Mouse (Mus musculus) liver, embryonic 13.5 days (tissue): ENCODE data around the gene Gm20894. TPM values are rescaled to one million over a fixed set of nuclear protein-coding genes. Genes with fewer than 3 reads are reported as not detected.
"Not testable (repeated sequence)": the region's sequence is repeated elsewhere in the genome, so short reads cannot be mapped to it uniquely, and the experiment has no call there.

Experiments used
- ATAC-seq: fragments of 200-750 bp; cut with Nextera tagmentation; 2 replicates; pipeline ENCODE4 v1.8.0; 2017; ENCODE audit warnings: low read depth, mild to moderate bottlenecking, moderate number of reproducible peaks, moderate library complexity
- DNase-seq: peaks from one replicate; pipeline ENCODE4 v3.0.0; 2022
- H3K27ac ChIP-seq: fragments of 300-500 bp; sonication (generic); 2 replicates; pipeline ENCODE4 v1.5.1; 2015; ENCODE audit warnings: moderate library complexity, mild to moderate bottlenecking, inconsistent platforms
- H3K27me3 ChIP-seq: fragments of 300-500 bp; sonication (generic); 2 replicates; pipeline ENCODE4 v1.6.1; 2015; ENCODE audit warnings: mild to moderate bottlenecking, inconsistent platforms
- H3K36me3 ChIP-seq: fragments of 300-500 bp; sonication (generic); 2 replicates; pipeline ENCODE4 v1.6.1; 2015; ENCODE audit warnings: mild to moderate bottlenecking, inconsistent platforms
- H3K4me1 ChIP-seq: fragments of 300-500 bp; sonication (generic); replicated peaks from 2 replicates; pipeline ENCODE4 v1.6.1; 2015; ENCODE audit warnings: inconsistent platforms
- H3K4me2 ChIP-seq: fragments of 300-500 bp; sonication (generic); 2 replicates; pipeline ENCODE4 v1.6.1; 2015; ENCODE audit warnings: inconsistent platforms, mild to moderate bottlenecking, moderate library complexity
- H3K4me3 ChIP-seq: fragments of 300-500 bp; sonication (generic); replicated peaks from 2 replicates; pipeline ENCODE4 v1.5.1; 2015; ENCODE audit warnings: mild to moderate bottlenecking, inconsistent platforms
- H3K9ac ChIP-seq: fragments of 300-500 bp; sonication (generic); 2 replicates; pipeline ENCODE4 v1.6.1; 2015; ENCODE audit warnings: mild to moderate bottlenecking, inconsistent platforms
- H3K9me3 ChIP-seq: fragments of 300-500 bp; sonication (generic); replicated peaks from 2 replicates; pipeline ENCODE4 v1.6.1; 2016; ENCODE audit warnings: inconsistent platforms
- WGBS: fragments of 180-500 bp; shearing (Covaris S2); methylation state at CpG from one replicate; pipeline ENCODE4 v1.1.7; 2015; ENCODE audit not compliant: insufficient replicate concordance; 5-methylcytosine and 5-hydroxymethylcytosine counted together
- polyA plus RNA-seq: library from polyadenylated mRNA; unstranded; fragments of >200 nt; fragmentation: Nextera tagmentation; extraction: Ambion mirVana; gene quantifications from 2 replicates; pipeline ENCODE4 v1.2.1, GENCODE M21; 2015

Gm20894 gene
- polyA plus RNA-seq: not detected in 2 replicates

DNA sequence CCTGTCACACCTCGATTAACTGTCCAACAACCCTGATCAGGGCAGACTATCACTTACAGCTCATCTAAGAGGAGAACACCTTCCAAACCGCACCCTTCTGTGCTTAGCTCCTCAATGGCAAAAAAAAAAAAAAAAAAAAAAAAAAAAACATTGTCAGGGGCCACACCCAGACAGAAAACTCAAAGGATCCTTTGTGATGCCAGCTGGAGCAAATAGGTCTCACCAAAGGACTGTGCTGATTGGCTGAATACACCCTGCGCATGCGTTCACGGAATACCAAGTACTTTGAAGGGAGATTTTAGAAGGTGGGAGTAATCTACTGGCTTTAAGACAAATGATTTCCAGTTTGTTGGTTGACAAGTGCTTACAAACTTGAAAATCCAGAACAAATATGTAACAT, at the start of gene Gm20894:
Gene Gm20894, minus strand, starts transcription at position 101 of the 400 bp plus-strand sequence.
- not testable (repeated sequence) for H3K9me3 ChIP-seq, DNase-seq, H3K9ac ChIP-seq, ATAC-seq, H3K4me3 ChIP-seq, H3K36me3 ChIP-seq, H3K4me2 ChIP-seq, H3K27me3 ChIP-seq, H3K27ac ChIP-seq, H3K4me1 ChIP-seq
- WGBS: no CpG with 5 or more reads among the region's 5 CpGs
